Mouse (Mus musculus) liver, adult 2 months (tissue): ENCODE measurements around the gene A830031A19Rik. TPM values are rescaled to one million over a fixed set of nuclear protein-coding genes. Genes with fewer than 3 reads are reported as not detected.

Experiments used
- DNase-seq: peaks from one replicate; pipeline ENCODE4 v3.0.0-alpha.2; 2011; ENCODE audit warnings: low read depth, low spot score; ENCODE audit errors: extremely low read depth
- H3K27ac ChIP-seq: fragments of 200-500 bp; replicated peaks from 2 replicates; pipeline ENCODE4 v1.5.1; 2012; ENCODE audit warnings: low read depth, mild to moderate bottlenecking, control low read depth, inconsistent platforms, low read length; ENCODE audit not compliant: insufficient read depth
- H3K27me3 ChIP-seq: fragments of 200-500 bp; 2 replicates; pipeline ENCODE4 v1.6.1; 2012; ENCODE audit warnings: mild to moderate bottlenecking, moderate library complexity, low read length, inconsistent platforms; ENCODE audit not compliant: control insufficient read depth, insufficient read depth
- H3K36me3 ChIP-seq: fragments of 200-500 bp; 2 replicates; pipeline ENCODE4 v1.6.1; 2012; ENCODE audit warnings: low read length, inconsistent platforms; ENCODE audit not compliant: control insufficient read depth, insufficient read depth
- H3K4me1 ChIP-seq: fragments of 200-500 bp; 2 replicates; pipeline ENCODE4 v1.6.1; 2011; ENCODE audit warnings: low read length; ENCODE audit not compliant: control insufficient read depth, insufficient read depth
- H3K4me3 ChIP-seq: fragments of 200-500 bp; 2 replicates; pipeline ENCODE4 v1.5.1; 2011; ENCODE audit warnings: low read depth, mild to moderate bottlenecking, control low read depth, low read length, moderate library complexity; ENCODE audit not compliant: insufficient read depth
- H3K79me2 ChIP-seq: fragments of 200-500 bp; 2 replicates; pipeline ENCODE4 v1.6.1; 2012; ENCODE audit warnings: inconsistent platforms, mild to moderate bottlenecking, low read length, moderate library complexity; ENCODE audit not compliant: control insufficient read depth, insufficient read depth
- H3K9ac ChIP-seq: fragments of 200-500 bp; 2 replicates; pipeline ENCODE4 v1.6.1; 2012; ENCODE audit warnings: low read depth, mild to moderate bottlenecking, control low read depth, inconsistent platforms, low read length
- CTCF ChIP-seq: fragments of 200-500 bp; IDR thresholded peaks from 2 replicates; pipeline ENCODE4 v1.5.1; 2011; ENCODE audit warnings: low read depth, low read length, control low read depth
- POLR2A ChIP-seq: fragments of 200-500 bp; IDR thresholded peaks from 2 replicates; pipeline ENCODE4 v1.6.1; 2011; ENCODE audit warnings: low read length, control low read depth; ENCODE audit not compliant: insufficient read depth; ENCODE audit errors: extremely low read depth
- WGBS: fragments of 180-500 bp; shearing (Covaris S2); methylation state at CpG from one replicate; pipeline ENCODE4 v1.1.7; 2018; 5-methylcytosine and 5-hydroxymethylcytosine counted together
- polyA plus RNA-seq: library from polyadenylated mRNA; depleted of rRNA; stranded (reverse); fragments of >200 nt; gene quantifications from 2 replicates; pipeline ENCODE4 v1.2.3, GENCODE M21; 2012; rRNA removed
- total RNA-seq: library from RNA; depleted of rRNA; stranded (reverse); fragments of >200 nt; gene quantifications from 2 replicates; pipeline ENCODE4 v1.2.3, GENCODE M21; 2014; rRNA removed

A830031A19Rik gene
- total RNA-seq (not detected in 2 replicates), polyA plus RNA-seq (not detected in 2 replicates)

- H3K4me1 ChIP-seq = peaks cover 8% of the 10 kb centered on the region; the same call in 1 of the 2 replicates
- no peak within 1 kb of the TSS for H3K9ac ChIP-seq
- H3K79me2 ChIP-seq = no peaks in the 10 kb centered on the region
- H3K4me3 ChIP-seq = no peak within 1 kb of the TSS; the same call in 1 of the 2 replicates
- no peaks in the 10 kb centered on the region for H3K36me3 ChIP-seq
- 3% methylated on average over 11 of the region's 11 CpGs for WGBS
- TF ChIP-seq POLR2A (no peak), CTCF (no peak)
- H3K27ac ChIP-seq = no peak within 1 kb of the TSS
- DNase-seq = no peak
- H3K27me3 ChIP-seq = peaks cover 27% of the 10 kb centered on the region
Measured at GRCm38 (mm10) chr11:24074634-24075104, at the start of gene A830031A19Rik. Gene A830031A19Rik (minus strand): TSS chr11:24075054.

DNA sequence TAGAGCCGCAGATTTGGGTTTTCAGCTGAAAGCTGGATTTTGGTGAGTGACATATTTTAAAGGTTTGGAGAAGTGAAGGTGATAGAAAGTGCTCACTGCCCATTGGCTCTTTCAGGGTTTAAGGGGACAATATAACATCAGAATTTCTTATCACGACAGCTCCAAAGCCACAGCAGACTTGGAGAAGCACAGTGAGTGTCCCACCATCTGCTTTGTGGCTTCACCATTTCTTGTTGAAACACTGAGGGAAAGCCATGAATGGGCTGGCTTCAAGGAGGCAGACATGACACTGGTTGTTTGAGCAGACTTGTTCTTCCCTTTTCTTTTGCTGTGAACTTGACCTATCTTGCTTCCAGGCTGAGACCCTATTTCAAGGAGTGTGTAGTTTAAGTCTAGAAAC is 49.1 kb upstream of the A830031A19Rik start:
- Histone ChIP-seq H3K27me3 (no peaks in the 10 kb centered on the region), H3K36me3 (no peaks in the 10 kb centered on the region), H3K4me1 (no peaks in the 10 kb centered on the region), H3K27ac (no peak overlapping the region), H3K4me3 (no peak overlapping the region), H3K79me2 (no peaks in the 10 kb centered on the region), H3K9ac (no peak overlapping the region)
- no peak for DNase-seq
- TF ChIP-seq CTCF (no peak), POLR2A (no peak)
- WGBS = 84% methylated on average over 2 of the region's 2 CpGs

DNA sequence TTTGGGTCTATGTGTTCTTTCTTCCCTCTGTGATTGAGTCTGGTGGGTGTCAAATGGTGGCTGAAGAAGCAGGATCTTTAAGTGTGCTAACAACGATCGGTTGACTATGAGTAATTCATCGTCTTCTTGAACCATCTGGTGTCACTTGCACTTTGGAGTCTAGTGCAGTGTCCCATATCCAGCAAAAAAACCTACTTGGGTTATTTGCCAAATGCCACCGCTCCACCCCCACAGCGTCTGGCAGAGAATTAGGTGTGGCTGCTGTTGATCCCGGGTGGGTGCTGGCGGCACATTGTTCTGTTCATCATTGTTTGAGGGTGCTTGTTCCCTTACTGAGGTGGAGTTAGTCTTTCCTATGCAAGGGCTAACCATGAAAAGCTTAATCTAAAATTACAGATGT is 48.0 kb upstream of the A830031A19Rik start:
- H3K4me3 ChIP-seq = no peak overlapping the region
- no peak overlapping the region for H3K9ac ChIP-seq
- H3K36me3 ChIP-seq = no peaks in the 10 kb centered on the region
- DNase-seq = no peak
- H3K27me3 ChIP-seq = no peaks in the 10 kb centered on the region
- WGBS = 89% methylated on average over 7 of the region's 7 CpGs
- no peak overlapping the region for H3K27ac ChIP-seq
- H3K4me1 ChIP-seq = no peaks in the 10 kb centered on the region
- no peak for TF ChIP-seq POLR2A
- TF ChIP-seq CTCF = no peak
- H3K79me2 ChIP-seq = no peaks in the 10 kb centered on the region

DNA sequence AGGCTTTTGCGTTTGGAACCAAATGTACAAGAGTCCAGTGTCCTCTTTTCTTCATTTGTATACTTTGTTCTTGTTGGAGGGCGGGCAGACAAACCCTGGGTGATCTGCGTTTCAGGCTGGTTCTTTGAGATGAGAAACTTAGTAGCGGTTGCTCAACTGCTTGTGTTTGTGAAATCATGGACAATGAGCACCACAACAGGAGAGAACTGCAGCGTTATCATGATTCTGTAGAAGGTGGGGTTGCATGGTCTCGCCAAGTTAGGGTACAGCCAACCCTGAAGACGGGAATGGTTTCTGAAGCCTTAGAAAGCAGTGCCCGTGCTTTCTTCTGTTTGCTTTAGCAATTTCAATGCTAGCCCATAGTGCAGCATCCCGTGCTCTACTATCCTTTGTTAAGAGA is 46.3 kb upstream of the A830031A19Rik start:
- no peaks in the 10 kb centered on the region for H3K79me2 ChIP-seq
- no peak for TF ChIP-seq POLR2A
- TF ChIP-seq CTCF = no peak
- no peaks in the 10 kb centered on the region for H3K27me3 ChIP-seq
- no peak overlapping the region for H3K27ac ChIP-seq
- no peaks in the 10 kb centered on the region for H3K4me1 ChIP-seq
- no peak overlapping the region for H3K4me3 ChIP-seq
- 84% methylated on average over 9 of the region's 9 CpGs for WGBS
- no peaks in the 10 kb centered on the region for H3K36me3 ChIP-seq
- DNase-seq = no peak
- H3K9ac ChIP-seq = no peak overlapping the region

- 65% methylated on average over 7 of the region's 7 CpGs for WGBS
- H3K9ac ChIP-seq = no peak overlapping the region
- no peak for DNase-seq
- no peaks in the 10 kb centered on the region for H3K4me1 ChIP-seq
- H3K4me3 ChIP-seq = no peak overlapping the region
- H3K27me3 ChIP-seq = no peaks in the 10 kb centered on the region
- no peaks in the 10 kb centered on the region for H3K79me2 ChIP-seq
- no peaks in the 10 kb centered on the region for H3K36me3 ChIP-seq
- no peak for TF ChIP-seq CTCF
- TF ChIP-seq POLR2A = no peak
- no peak overlapping the region for H3K27ac ChIP-seq
Measured at GRCm38 (mm10) chr11:24116582-24117318, 41.9 kb upstream of the A830031A19Rik start.

DNA sequence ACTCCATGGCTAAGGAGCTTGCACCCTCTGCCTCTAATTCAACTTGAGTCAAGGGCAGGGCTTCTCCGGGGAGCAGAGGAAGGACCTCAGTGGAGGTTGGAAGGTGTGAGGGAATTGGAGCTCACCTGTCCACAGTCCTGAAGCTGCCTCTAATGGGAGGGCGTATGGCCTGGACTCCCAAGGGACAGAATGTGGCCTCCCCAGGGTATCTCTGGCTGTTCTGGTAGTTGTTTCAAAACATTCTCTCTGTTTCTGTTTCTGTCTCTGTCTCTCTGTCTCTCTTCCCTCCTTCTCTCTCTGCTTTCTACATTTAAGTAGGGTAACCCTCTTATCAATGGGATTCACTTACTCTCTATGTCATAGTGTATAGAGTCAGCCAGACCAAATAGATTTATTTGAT is 41.2 kb upstream of the A830031A19Rik start:
- Histone ChIP-seq H3K4me1 (no peaks in the 10 kb centered on the region), H3K79me2 (no peaks in the 10 kb centered on the region), H3K27ac (no peak overlapping the region), H3K4me3 (no peak overlapping the region), H3K9ac (no peak overlapping the region), H3K27me3 (no peaks in the 10 kb centered on the region), H3K36me3 (no peaks in the 10 kb centered on the region)
- DNase-seq = no peak
- 87% methylated on average over 2 of the region's 2 CpGs for WGBS
- TF ChIP-seq CTCF (no peak), POLR2A (no peak)
